Mouse (Mus musculus) heart, postnatal 14 days (tissue): ENCODE measurements around the gene Exosc6. TPM values are rescaled to one million over a fixed set of nuclear protein-coding genes. Genes with fewer than 3 reads are reported as not detected.

Source experiments
- microRNA-seq, 2 experiments: library from miRNA; unstranded; fragments of <30 nt; microRNA quantifications; one replicate each; pipeline ENCODE4 v1.2.0; 2021 to 2022
- total RNA-seq, 2 experiments: library from RNA; stranded (reverse); gene quantifications; 2 replicates each; pipeline ENCODE4 v1.2.3; 2021

Exosc6 gene
- total RNA-seq, 2 experiments from 2014 or later, result not detected

Small RNAs within 50 kb of the gene (microRNA-seq; reads per million reads assigned to microRNA genes)
- gene Gm24103 (0 reads per million in 2 experiments), gene Mir3473d (0.27 to 0.48 reads per million in 2 experiments)

Other genes starting within 250 kb of the Exosc6 start
- gene Cog4, start 209.7 kb upstream of the Exosc6 start, total RNA-seq, result 10 to 100 TPM; 63.5 to 67.0 TPM
- 10 to 100 TPM; 42.6 to 49.2 TPM for gene Sf3b3, start 209.6 kb upstream of the Exosc6 start, total RNA-seq
- 1 to 10 TPM; 6.2 to 6.3 TPM for gene Fuk, start 153.9 kb upstream of the Exosc6 start, total RNA-seq
- 10 to 100 TPM; 32.6 to 33.0 TPM for gene St3gal2, start 136.4 kb upstream of the Exosc6 start, total RNA-seq
- 10 to 100 TPM; 33.5 to 34.6 TPM for gene Ddx19a, start 58.5 kb upstream of the Exosc6 start, total RNA-seq
- gene Ddx19b, start 24.6 kb upstream of the Exosc6 start, total RNA-seq, result 10 to 100 TPM; 10.6 to 11.7 TPM
- gene Aars, start 23.2 kb upstream of the Exosc6 start, total RNA-seq, result 10 to 100 TPM; 31.8 to 32.9 TPM
- gene Clec18a, start 36.1 kb downstream of the Exosc6 start, total RNA-seq, result under 1 TPM; 0.41 to 0.76 TPM
- gene Pdpr, start 38.3 kb downstream of the Exosc6 start, total RNA-seq, result 10 to 100 TPM; 86.2 to 88.0 TPM
- gene Glg1, start 202.9 kb downstream of the Exosc6 start, total RNA-seq, result 100 to 1,000 TPM; 108 to 109 TPM
- gene Rfwd3, start 243.9 kb downstream of the Exosc6 start, total RNA-seq, result 10 to 100 TPM; 17.9 to 19.8 TPM